Mouse (Mus musculus) CH12.LX (cell line): ENCODE measurements around the gene Scn4b. TPM values are rescaled to one million over a fixed set of nuclear protein-coding genes. Genes with fewer than 3 reads are reported as not detected.

Experiments
- DNase-seq: peaks from one replicate; pipeline ENCODE4 v3.0.0-alpha.2; 2013; ENCODE audit errors: extremely low read depth
- H3K27ac ChIP-seq: 2 replicates; pipeline ENCODE4 v1.5.1; 2012; ENCODE audit warnings: low read depth, mild to moderate bottlenecking, control low read depth, moderate library complexity; ENCODE audit not compliant: insufficient read depth
- H3K27me3 ChIP-seq: replicated peaks from 2 replicates; pipeline ENCODE3; 2012; ENCODE audit warnings: inconsistent platforms
- H3K36me3 ChIP-seq, 2 experiments: replicated peaks in 1 of 2; 2 replicates each; pipeline versions ENCODE3 to v1.6.1; 2012; ENCODE audit warnings: inconsistent platforms in 1 of 2, low read length in 1 of 2, mild to moderate bottlenecking in 1 of 2, mixed read lengths in 1 of 2, moderate library complexity in 1 of 2; ENCODE audit not compliant: control insufficient read depth in 1 of 2, insufficient read depth in 1 of 2
- H3K4me1 ChIP-seq, 2 experiments: 2 replicates each; pipeline ENCODE4 v1.6.1; 2012; ENCODE audit warnings: inconsistent platforms in 1 of 2, moderate library complexity in 1 of 2; ENCODE audit not compliant: insufficient read depth in 2 of 2, control insufficient read depth in 1 of 2
- H3K4me2 ChIP-seq: 2 replicates; pipeline ENCODE4 v1.6.1; 2012; ENCODE audit warnings: low read depth, mild to moderate bottlenecking, control low read depth; ENCODE audit not compliant: poor library complexity, insufficient read depth, severe bottlenecking
- H3K4me3 ChIP-seq, 3 experiments: fragments of 150-350 bp in 1 of 3; sonication (generic) in 1 of 3; replicated peaks in 1 of 3; 2 replicates each; pipeline versions ENCODE3 to v1.5.1; 2011 to 2012; ENCODE audit warnings: low read depth in 2 of 3, low read length in 2 of 3, mild to moderate bottlenecking in 2 of 3, moderate library complexity in 2 of 3, control low read depth in 1 of 3, improper control_type of control experiment in 1 of 3, inconsistent platforms in 1 of 3, mixed read lengths in 1 of 3; ENCODE audit not compliant: poor library complexity in 1 of 3
- H3K79me2 ChIP-seq: replicated peaks from 2 replicates; pipeline ENCODE4 v1.6.1; 2012; ENCODE audit warnings: mild to moderate bottlenecking, moderate library complexity; ENCODE audit not compliant: control insufficient read depth, poor library complexity, insufficient read depth, severe bottlenecking; ENCODE audit errors: extremely low read depth
- H3K9ac ChIP-seq: 2 replicates; pipeline ENCODE4 v1.6.1; 2012; ENCODE audit warnings: low read depth, mild to moderate bottlenecking, control low read depth, moderate library complexity; ENCODE audit not compliant: insufficient read depth
- H3K9me3 ChIP-seq: replicated peaks from 2 replicates; pipeline ENCODE3; 2012; ENCODE audit warnings: low read length, inconsistent platforms, mixed read lengths
- BHLHE40 ChIP-seq: IDR thresholded peaks from 2 replicates; pipeline ENCODE4 v1.6.1; 2011; ENCODE audit warnings: mild to moderate bottlenecking, low read depth, low read length, improper control_type of control experiment
- CTCF ChIP-seq, 2 experiments: IDR thresholded peaks in 1 of 2; conservative IDR thresholded peaks in 1 of 2; 2 replicates each; pipeline ENCODE4 v1.5.1; 2011 to 2012; ENCODE audit warnings: low read depth in 2 of 2, low read length in 2 of 2, improper control_type of control experiment in 1 of 2, inconsistent platforms in 1 of 2, mild to moderate bottlenecking in 1 of 2, moderate library complexity in 1 of 2
- E2F4 ChIP-seq: IDR thresholded peaks from 2 replicates; pipeline ENCODE4 v1.6.1; 2011; ENCODE audit warnings: low read depth, low read length, improper control_type of control experiment; ENCODE audit not compliant: insufficient replicate concordance
- EP300 ChIP-seq: IDR thresholded peaks from 2 replicates; pipeline ENCODE4 v1.6.1; 2011; ENCODE audit warnings: low read length, improper control_type of control experiment
- HCFC1 ChIP-seq: IDR thresholded peaks from 2 replicates; pipeline ENCODE4 v1.6.1; 2012; ENCODE audit warnings: low read depth, mild to moderate bottlenecking, inconsistent platforms, low read length, improper control_type of control experiment
- JUND ChIP-seq: conservative IDR thresholded peaks from 2 replicates; pipeline ENCODE4 v1.6.1; 2011; ENCODE audit warnings: low read depth, low read length, improper control_type of control experiment
- MXI1 ChIP-seq: IDR thresholded peaks from 2 replicates; pipeline ENCODE4 v1.6.1; 2011; ENCODE audit warnings: mild to moderate bottlenecking, low read depth, low read length, improper control_type of control experiment
- NRF1 ChIP-seq: IDR thresholded peaks from 2 replicates; pipeline ENCODE4 v1.6.1; 2014; ENCODE audit warnings: low read depth, mild to moderate bottlenecking, inconsistent platforms, low read length, improper control_type of control experiment, moderate library complexity
- POLR2A ChIP-seq: IDR thresholded peaks from 2 replicates; pipeline ENCODE4 v1.6.1; 2011; ENCODE audit warnings: low read depth, mild to moderate bottlenecking, improper control_type of control experiment, low read length
- RCOR1 ChIP-seq: conservative IDR thresholded peaks from 2 replicates; pipeline ENCODE4 v1.6.1; 2012; ENCODE audit warnings: low read depth, mild to moderate bottlenecking, inconsistent platforms, low read length, improper control_type of control experiment
- SMC3 ChIP-seq: IDR thresholded peaks from 2 replicates; pipeline ENCODE4 v1.6.1; 2011; ENCODE audit warnings: low read depth, low read length, improper control_type of control experiment
- TBP ChIP-seq: conservative IDR thresholded peaks from 2 replicates; pipeline ENCODE4 v1.6.1; 2011; ENCODE audit warnings: low read depth, low read length, improper control_type of control experiment
- USF1 ChIP-seq: IDR thresholded peaks from 2 replicates; pipeline ENCODE4 v1.6.1; 2014; ENCODE audit warnings: low read depth, mild to moderate bottlenecking, inconsistent platforms, low read length, improper control_type of control experiment
- USF2 ChIP-seq: conservative IDR thresholded peaks from 2 replicates; pipeline ENCODE4 v1.6.1; 2011; ENCODE audit warnings: low read depth, low read length, improper control_type of control experiment
- ZKSCAN1 ChIP-seq: IDR thresholded peaks from 2 replicates; pipeline ENCODE4 v1.6.1; 2012; ENCODE audit warnings: low read depth, inconsistent platforms, low read length, improper control_type of control experiment, borderline replicate concordance
- ZMIZ1 ChIP-seq: IDR thresholded peaks from 2 replicates; pipeline ENCODE4 v1.6.1; 2012; ENCODE audit warnings: low read depth, mild to moderate bottlenecking, inconsistent platforms, low read length, improper control_type of control experiment
- dilution Hi-C: fragments of 300-500 bp; cut with MboI; formaldehyde crosslinking; loops from 2 replicates; pipeline ENCODE4 v1.14.3; 2020; ENCODE audit warnings: low sequenced_read_pairs; ENCODE audit not compliant: extremely low pct_unique_long_range_greater_than_20kb, extremely low pct_ligation_motif_present
- in situ Hi-C: fragments of 300-500 bp; cut with MboI; formaldehyde crosslinking; loops from 3 replicates; pipeline ENCODE4 v1.14.3; 2019; ENCODE audit warnings: low sequenced_read_pairs, low pct_ligation_motif_present, low pct_unique_long_range_greater_than_20kb, mixed read lengths
- polyA plus RNA-seq: library from polyadenylated mRNA; unstranded; fragments of >175 nt; gene quantifications from 2 replicates; pipeline ENCODE4 v1.2.1, GENCODE M21; 2012; ENCODE audit warnings: low read depth; ENCODE audit not compliant: insufficient read length
- total RNA-seq, 2 experiments: library from RNA; depleted of rRNA; stranded (reverse); fragments of 300-350 nt in 1 of 2; fragments of >200 nt in 1 of 2; gene quantifications; 2 replicates each; pipeline ENCODE4 v1.2.3; 2012 to 2014

Gene Scn4b
- total and polyA plus RNA-seq, 3 experiments, result 0.04 TPM; not detected in 2

DNA sequence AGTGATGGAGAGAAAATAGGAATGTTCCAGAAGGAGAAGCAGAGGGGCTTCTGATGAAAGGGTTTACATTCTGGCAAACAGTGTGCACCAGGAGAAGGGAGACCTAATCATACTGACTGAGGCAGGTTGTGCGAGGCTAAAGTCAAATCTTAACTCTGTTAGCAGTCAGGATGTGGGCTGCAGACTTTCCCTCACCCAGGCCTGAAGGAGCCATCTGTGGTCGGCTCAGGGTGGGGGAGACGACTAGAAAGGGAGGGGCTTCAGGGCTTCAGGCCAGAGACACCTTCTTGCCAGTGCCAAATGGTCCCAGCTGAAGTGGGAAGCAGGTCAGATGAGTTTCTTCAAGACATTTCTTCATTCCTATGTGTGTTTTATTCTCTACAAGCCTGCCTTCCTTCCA, 39.8 kb upstream of the Scn4b start:
- Histone ChIP-seq H3K27me3 (no peaks in the 10 kb centered on the region), H3K9me3 (no peaks in the 10 kb centered on the region), H3K27ac (no peak overlapping the region), H3K36me3 (no peaks in the 10 kb centered on the region), H3K4me1 (peaks cover 7 to 18% of the 10 kb centered on the region in 2 experiments; a peak in 3 of 4 replicates), H3K4me3 (no peak overlapping the region), H3K79me2 (no peaks in the 10 kb centered on the region), H3K9ac (no peak overlapping the region), H3K4me2 (no peak overlapping the region)
- no peak for DNase-seq
- in situ Hi-C loops, result no loop called here
- TF ChIP-seq ZMIZ1, result no peak
- dilution Hi-C loops, result no loop called here

DNA sequence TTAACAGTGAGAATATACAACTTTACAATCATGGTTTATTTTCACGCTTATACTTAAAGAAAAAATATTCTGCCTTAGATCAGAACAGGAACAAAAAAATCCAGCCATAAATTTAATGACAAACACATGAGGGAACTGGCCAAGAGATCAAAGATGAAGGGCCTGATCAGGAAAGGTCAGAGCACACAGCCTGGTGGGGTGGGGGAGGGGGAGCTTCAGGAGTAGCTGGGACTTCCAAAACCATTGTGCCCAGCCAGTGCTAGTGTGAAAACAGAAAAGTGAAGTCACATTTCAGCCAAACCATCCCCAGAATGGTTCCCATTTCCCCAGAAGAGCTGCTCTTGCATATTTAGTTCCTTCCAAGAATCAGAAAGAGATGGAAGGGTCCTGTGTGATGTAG, 35.7 kb upstream of the Scn4b start:
- dilution Hi-C loops (no loop called here), in situ Hi-C loops (no loop called here)
- no peak overlapping the region for H3K4me3 ChIP-seq
- no peaks in the 10 kb centered on the region for H3K27me3 ChIP-seq
- H3K9ac ChIP-seq, result no peak overlapping the region
- H3K36me3 ChIP-seq, result peaks cover 2% of the 10 kb centered on the region in 2 experiments
- peaks cover 11 to 22% of the 10 kb centered on the region in 2 experiments; a peak in 3 of 4 replicates for H3K4me1 ChIP-seq
- H3K27ac ChIP-seq, result no peak overlapping the region
- no peaks in the 10 kb centered on the region for H3K79me2 ChIP-seq
- no peak for DNase-seq
- no peak for TF ChIP-seq USF1
- no peak for TF ChIP-seq POLR2A
- no peak for TF ChIP-seq CTCF (conservative IDR thresholded peaks at IDR 0.05 in 1 of 2, IDR thresholded peaks at IDR 0.05 in 1 of 2; ENCODE audit: low read depth in 2 of 2, low read length in 2 of 2)
- no peak for TF ChIP-seq HCFC1
- TF ChIP-seq BHLHE40, result no peak
- TF ChIP-seq ZKSCAN1, result no peak
- TF ChIP-seq JUND, result no peak
- no peak for TF ChIP-seq MXI1
- TF ChIP-seq TBP, result no peak
- TF ChIP-seq SMC3, result no peak
- TF ChIP-seq USF2, result no peak
- TF ChIP-seq EP300, result no peak
- TF ChIP-seq NRF1, result no peak
- no peak for TF ChIP-seq RCOR1
- TF ChIP-seq ZMIZ1, result no peak
- TF ChIP-seq E2F4, result no peak
- H3K9me3 ChIP-seq, result no peaks in the 10 kb centered on the region
- no peak overlapping the region for H3K4me2 ChIP-seq
